Comparison of ENCODE assay signal across 10 mouse cellular contexts in the genomic region with DNA sequence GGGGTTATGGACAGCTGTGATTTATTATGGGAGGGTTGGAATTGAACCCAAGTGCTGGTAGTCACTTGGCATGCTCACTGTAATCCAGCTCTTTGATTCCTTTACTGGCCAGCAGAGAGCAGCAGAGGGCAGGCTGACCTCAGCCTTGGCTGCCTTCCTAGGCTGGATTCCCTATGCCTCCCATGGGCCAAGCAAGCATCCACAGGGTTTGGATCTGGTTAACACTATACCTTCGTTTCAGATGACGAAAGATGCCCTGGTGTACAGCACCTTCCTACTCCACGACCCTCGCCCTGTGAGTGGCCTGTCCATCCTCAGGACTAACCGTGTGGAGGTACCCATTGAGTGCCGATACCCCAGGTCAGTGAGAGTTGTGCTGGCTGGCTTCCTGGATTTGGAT. TPM values are rescaled to one million over a fixed set of nuclear protein-coding genes. Genes with fewer than 3 reads are reported as not detected.
A peak's percentile ranks its signal among the peaks of the same experiment; 100 is the strongest.
DNase-seq lines count a peak whose midpoint lies in the region; ATAC-seq and TF ChIP-seq lines count a peak whose summit lies in the region.
"Had no signal": no experiment of that assay in that cellular context is flagged by ENCODE, and none has a peak within 500 bp of the region (broad histone marks: within the 10 kb centered on the region; RNA-seq: fewer than 3 reads in every experiment).

No protein-coding gene starts in this region.

- intact Hi-C loops in left cerebral cortex, postnatal 36 days (cut with DNase I): loop anchor here (5.0 kb wide), 1 partner anchor 80 kb away; no protein-coding TSS in a partner anchor

- DNase-seq in right cerebral cortex, adult 2 months (ENCODE audit: low spot score in 2 of 2): peak; percentile 34 to 56
- no peak for DNase-seq in right cerebral cortex, postnatal 36 days (ENCODE audit: low spot score in 2 of 2)
- DNase-seq in ZHBTc4 (ENCODE audit: low read depth, low spot score): peak; percentile 81
- peak; percentile 77 to 83 for DNase-seq in cerebellum, postnatal 25 days
- DNase-seq in kidney, postnatal 4 days: peak; percentile 75 to 80
- DNase-seq in left cerebral cortex, postnatal 36 days (ENCODE audit: low spot score in 2 of 2): no peak

- no peak overlapping the region for H3K4me2 ChIP-seq in heart, embryonic 14.5 days (ENCODE audit: low read length)
- H3K4me2 ChIP-seq: heart, embryonic 15.5 days; stomach, embryonic 15.5 days had no signal

- no peak overlapping the region for H3K9ac ChIP-seq in heart, embryonic 14.5 days (ENCODE audit: low read length)
- H3K9ac ChIP-seq: heart, embryonic 15.5 days; stomach, embryonic 15.5 days had no signal

- ATAC-seq in heart, embryonic 14.5 days (ENCODE audit: insufficient number of reproducible peaks, insufficient read depth, low FRiP score, low read depth): peak; percentile 55; the same call in 1 of the 2 replicates

- peak; percentile 36; the same call in 1 of the 2 replicates for TF ChIP-seq CTCF in olfactory bulb, adult 2 months (IDR thresholded peaks at IDR 0.05; ENCODE audit: insufficient read depth, low read depth, low read length)

- H3K4me3 ChIP-seq in heart, embryonic 14.5 days (ENCODE audit: control insufficient read depth in 1 of 2, insufficient read depth in 1 of 2, low read depth in 1 of 2, low read length in 2 of 2): no peak overlapping the region
- H3K4me3 ChIP-seq in olfactory bulb, adult 2 months (ENCODE audit: insufficient read depth, low read depth, low read length): no peak overlapping the region
- H3K4me3 ChIP-seq: heart, embryonic 15.5 days; stomach, embryonic 15.5 days had no signal

- no peak for TF ChIP-seq POLR2A in olfactory bulb, adult 2 months (IDR thresholded peaks at IDR 0.05; ENCODE audit: insufficient read depth, low read depth, low read length)

- H3K4me1 ChIP-seq in heart, embryonic 14.5 days (ENCODE audit: control insufficient read depth in 2 of 2, insufficient read depth in 2 of 2, low read length in 2 of 2): no peaks in the 10 kb centered on the region
- H3K4me1 ChIP-seq in olfactory bulb, adult 2 months (ENCODE audit: control insufficient read depth, insufficient read depth, low read length): no peaks in the 10 kb centered on the region; the same call in 1 of the 2 replicates
- H3K4me1 ChIP-seq: heart, embryonic 15.5 days; stomach, embryonic 15.5 days had no signal

- no peaks in the 10 kb centered on the region for H3K36me3 ChIP-seq in heart, embryonic 14.5 days (ENCODE audit: control insufficient read depth, insufficient read depth, low read length)
- H3K36me3 ChIP-seq: heart, embryonic 15.5 days; stomach, embryonic 15.5 days had no signal

- H3K9me3 ChIP-seq in heart, embryonic 14.5 days (ENCODE audit: control insufficient read depth, low read length): no peaks in the 10 kb centered on the region
- H3K9me3 ChIP-seq: heart, embryonic 15.5 days; stomach, embryonic 15.5 days had no signal

- no peak overlapping the region for H3K27ac ChIP-seq in heart, embryonic 14.5 days (replicated peaks in 1 of 2; ENCODE audit: control insufficient read depth in 1 of 2, insufficient read depth in 1 of 2, low read depth in 2 of 2, low read length in 2 of 2)
- no peak overlapping the region for H3K27ac ChIP-seq in olfactory bulb, adult 2 months (ENCODE audit: insufficient read depth, low read depth, low read length)
- H3K27ac ChIP-seq: heart, embryonic 15.5 days; stomach, embryonic 15.5 days had no signal

- 40% methylated on average over 6 of the region's 6 CpGs for WGBS in heart, embryonic 14.5 days
- WGBS in olfactory bulb, adult 2 months: 43% methylated on average over 6 of the region's 6 CpGs

- H3K27me3 ChIP-seq in heart, embryonic 14.5 days (ENCODE audit: control insufficient read depth, insufficient read depth, low read length): no peaks in the 10 kb centered on the region
- H3K27me3 ChIP-seq: heart, embryonic 15.5 days; stomach, embryonic 15.5 days had no signal

RNA-seq across cellular contexts. Expression of gene Zp3, which starts 2.5 kb away (rescaled TPM):
- not detected in 2 replicates for polyA plus RNA-seq in heart, embryonic 14.5 days (2014; fragmentation: Nextera tagmentation; extraction: Ambion mirVana)
- not detected in 2 replicates for polyA plus RNA-seq in olfactory bulb, adult 2 months (2012; ENCODE audit: insufficient read depth, insufficient read length, low replicate concordance, missing spikeins)
- total RNA-seq in left cerebral cortex, postnatal 36 days (2021): not detected
- polyA plus RNA-seq: heart, embryonic 15.5 days had no signal

RNA-seq across cellular contexts. Expression of gene Ssc4d, which starts 8.1 kb away (rescaled TPM):
- polyA plus RNA-seq in heart, embryonic 14.5 days (2014; fragmentation: Nextera tagmentation; extraction: Ambion mirVana): 0.39 and 0.68 TPM in 2 replicates
- polyA plus RNA-seq in olfactory bulb, adult 2 months (2012; ENCODE audit: insufficient read depth, insufficient read length, low replicate concordance, missing spikeins): not detected in 2 replicates
- total RNA-seq in left cerebral cortex, postnatal 36 days (2021): 1 to 10 TPM; 1.4 TPM

RNA-seq across cellular contexts. Expression of gene Dtx2, which starts 12.2 kb away (rescaled TPM):
- polyA plus RNA-seq in heart, embryonic 14.5 days (2014; fragmentation: Nextera tagmentation; extraction: Ambion mirVana): 16.8 and 17.4 TPM in 2 replicates
- polyA plus RNA-seq in olfactory bulb, adult 2 months (2012; ENCODE audit: insufficient read depth, insufficient read length, low replicate concordance, missing spikeins): not detected in 2 replicates
- total RNA-seq in left cerebral cortex, postnatal 36 days (2021): 1 to 10 TPM; 7.7 to 8.4 TPM

RNA-seq across cellular contexts. Expression of gene Ywhag, which starts 48.0 kb away (rescaled TPM):
- polyA plus RNA-seq in heart, embryonic 14.5 days (2014; fragmentation: Nextera tagmentation; extraction: Ambion mirVana): 72.5 and 84.8 TPM in 2 replicates
- 235 and 282 TPM in 2 replicates for polyA plus RNA-seq in olfactory bulb, adult 2 months (2012; ENCODE audit: insufficient read depth, insufficient read length, low replicate concordance, missing spikeins)
- total RNA-seq in left cerebral cortex, postnatal 36 days (2021): 1,000 to 10,000 TPM; 1,175 to 1,315 TPM

RNA-seq across cellular contexts. Expression of gene Upk3b, which starts 55.9 kb away (rescaled TPM):
- polyA plus RNA-seq in heart, embryonic 14.5 days (2014; fragmentation: Nextera tagmentation; extraction: Ambion mirVana): 22.5 and 35.4 TPM in 2 replicates
- not detected in 2 replicates for polyA plus RNA-seq in olfactory bulb, adult 2 months (2012; ENCODE audit: insufficient read depth, insufficient read length, low replicate concordance, missing spikeins)
- not detected for total RNA-seq in left cerebral cortex, postnatal 36 days (2021)

Comparison
In these comparisons a context has a peak if more than half of its experiments do, and no peak if none do; other contexts are left out.
1. DNase-seq: peak in right cerebral cortex, adult 2 months (2 of 2), ZHBTc4 (single experiment), cerebellum, postnatal 25 days (2 of 2) and kidney, postnatal 4 days (2 of 2); none in right cerebral cortex, postnatal 36 days (0 of 2) and left cerebral cortex, postnatal 36 days (0 of 2).